Comparison of ENCODE assay signal across 8 mouse cellular contexts in genomic region chr3:122245878-122246332, GRCm38 (mm10). TPM values are rescaled to one million over a fixed set of nuclear protein-coding genes. Genes with fewer than 3 reads are reported as not detected.
DNase-seq lines count a peak whose midpoint lies in the region; ATAC-seq lines count a peak whose summit lies in the region.

No protein-coding gene starts in this region.

- H3K4me3 ChIP-seq in hindbrain, embryonic 15.5 days = peak overlapping the region; percentile 96
- H3K4me3 ChIP-seq in limb, embryonic 11.5 days (ENCODE audit: low read depth, low read length) = peak overlapping the region; percentile 78
- H3K4me3 ChIP-seq in midbrain, embryonic 10.5 days = peak overlapping the region; percentile 87

- H3K4me2 ChIP-seq in hindbrain, embryonic 15.5 days = peak overlapping the region; percentile 65
- H3K4me2 ChIP-seq in limb, embryonic 11.5 days (ENCODE audit: low read depth, severe bottlenecking) = peak overlapping the region; percentile 81

- H3K36me3 ChIP-seq in hindbrain, embryonic 15.5 days = no peaks in the 10 kb centered on the region
- H3K36me3 ChIP-seq in limb, embryonic 11.5 days (ENCODE audit: control insufficient read depth, insufficient read depth, low read length) = no peaks in the 10 kb centered on the region
- H3K36me3 ChIP-seq in midbrain, embryonic 10.5 days = no peaks in the 10 kb centered on the region

- DNase-seq in right cerebral cortex, postnatal 10 days (ENCODE audit: low spot score in 2 of 2) = peak; percentile 65 to 75
- no peak for DNase-seq in right cerebral cortex, adult 18-20 months
- peak; percentile 83 for DNase-seq in cerebellum, postnatal 14 days
- DNase-seq in frontal cortex, postnatal 10 days (ENCODE audit: low spot score in 2 of 2) = peak; percentile 33 to 61
- DNase-seq in limb, embryonic 11.5 days (ENCODE audit: low spot score) = peak; percentile 68
- peak; percentile 73 for DNase-seq in midbrain, embryonic 10.5 days (ENCODE audit: low spot score)
- peak; percentile 30 to 43 for DNase-seq in spleen, postnatal 36 days (ENCODE audit: low spot score in 2 of 2)

- peak overlapping the region; percentile 94 for H3K27ac ChIP-seq in hindbrain, embryonic 15.5 days (replicated peaks)
- H3K27ac ChIP-seq in limb, embryonic 11.5 days (replicated peaks; ENCODE audit: low read depth, low read length) = peak overlapping the region; percentile 48
- peak overlapping the region; percentile 93 for H3K27ac ChIP-seq in midbrain, embryonic 10.5 days (replicated peaks)

- under 1% methylated on average over 50 of the region's 50 CpGs for WGBS in hindbrain, embryonic 15.5 days
- WGBS in limb, embryonic 11.5 days = under 1% methylated on average over 44 of the region's 50 CpGs
- under 1% methylated on average over 50 of the region's 50 CpGs for WGBS in midbrain, embryonic 10.5 days

- no peaks in the 10 kb centered on the region for H3K9me3 ChIP-seq in hindbrain, embryonic 15.5 days
- no peaks in the 10 kb centered on the region for H3K9me3 ChIP-seq in limb, embryonic 11.5 days (ENCODE audit: control insufficient read depth, low read length)
- H3K9me3 ChIP-seq in midbrain, embryonic 10.5 days (replicated peaks) = no peaks in the 10 kb centered on the region

- ATAC-seq in hindbrain, embryonic 15.5 days (ENCODE audit: low FRiP score, low read depth) = peak; percentile 59
- ATAC-seq in limb, embryonic 11.5 days (ENCODE audit: insufficient number of reproducible peaks, low FRiP score, low TSS enrichment, low read depth) = peak; percentile 56

- peak overlapping the region; percentile 88 for H3K9ac ChIP-seq in hindbrain, embryonic 15.5 days
- H3K9ac ChIP-seq in limb, embryonic 11.5 days (ENCODE audit: low read length) = peak overlapping the region; percentile 81

- H3K4me1 ChIP-seq in hindbrain, embryonic 15.5 days (replicated peaks) = peaks cover 23% of the 10 kb centered on the region
- H3K4me1 ChIP-seq in limb, embryonic 11.5 days (ENCODE audit: control insufficient read depth, insufficient read depth, low read length) = no peaks in the 10 kb centered on the region
- H3K4me1 ChIP-seq in midbrain, embryonic 10.5 days = peaks cover 47% of the 10 kb centered on the region

- H3K27me3 ChIP-seq in hindbrain, embryonic 15.5 days = no peaks in the 10 kb centered on the region
- H3K27me3 ChIP-seq in limb, embryonic 11.5 days (ENCODE audit: control insufficient read depth, insufficient read depth, low read length) = no peaks in the 10 kb centered on the region
- no peaks in the 10 kb centered on the region; the same call in 1 of the 2 replicates for H3K27me3 ChIP-seq in midbrain, embryonic 10.5 days (ENCODE audit: low read depth, poor library complexity, severe bottlenecking)

RNA-seq across cellular contexts. Expression of gene Gclm, which starts 0.5 kb away (rescaled TPM):
- polyA plus RNA-seq in hindbrain, embryonic 15.5 days (2015; fragmentation: Nextera tagmentation; extraction: Ambion mirVana) = 50.6 and 59.6 TPM in 2 replicates
- 45.0 and 45.1 TPM in 2 replicates for polyA plus RNA-seq in limb, embryonic 11.5 days (2014; fragmentation: Nextera tagmentation; extraction: Ambion mirVana)
- polyA plus RNA-seq in midbrain, embryonic 10.5 days (2016; fragmentation: Nextera tagmentation; extraction: Ambion mirVana) = 44.6 and 52.5 TPM in 2 replicates

RNA-seq across cellular contexts. Expression of gene Dnttip2, which starts 28.3 kb away (rescaled TPM):
- polyA plus RNA-seq in hindbrain, embryonic 15.5 days (2015; fragmentation: Nextera tagmentation; extraction: Ambion mirVana) = 42.2 and 45.2 TPM in 2 replicates
- 102 and 107 TPM in 2 replicates for polyA plus RNA-seq in limb, embryonic 11.5 days (2014; fragmentation: Nextera tagmentation; extraction: Ambion mirVana)
- polyA plus RNA-seq in midbrain, embryonic 10.5 days (2016; fragmentation: Nextera tagmentation; extraction: Ambion mirVana) = 86.2 and 90.6 TPM in 2 replicates

RNA-seq across cellular contexts. Expression of gene Bcar3, which starts 48.0 kb away (rescaled TPM):
- 5.9 and 6.3 TPM in 2 replicates for polyA plus RNA-seq in hindbrain, embryonic 15.5 days (2015; fragmentation: Nextera tagmentation; extraction: Ambion mirVana)
- 3.8 and 4.1 TPM in 2 replicates for polyA plus RNA-seq in limb, embryonic 11.5 days (2014; fragmentation: Nextera tagmentation; extraction: Ambion mirVana)
- polyA plus RNA-seq in midbrain, embryonic 10.5 days (2016; fragmentation: Nextera tagmentation; extraction: Ambion mirVana) = 21.8 and 22.9 TPM in 2 replicates
